Mouse (Mus musculus) midbrain, embryonic 15.5 days (tissue): ENCODE measurements at regions not wholly inside any gene's neighbourhood (a gene's known extent, or its start where the extent isn't known, plus 50 kb on each side); places are given as distances from the start of the nearest gene placed in this dataset.

Experiments
- ATAC-seq: fragments of 200-750 bp; cut with Nextera tagmentation; replicated peaks from 2 replicates; pipeline ENCODE4 v1.8.0; 2017; ENCODE audit warnings: moderate TSS enrichment
- H3K27ac ChIP-seq: fragments of 300-500 bp; sonication (generic); 2 replicates; pipeline ENCODE4 v1.5.1; 2015; ENCODE audit warnings: mild to moderate bottlenecking, inconsistent platforms
- H3K27me3 ChIP-seq: fragments of 300-500 bp; sonication (generic); replicated peaks from 2 replicates; pipeline ENCODE4 v1.6.1; 2015; ENCODE audit warnings: inconsistent platforms
- H3K36me3 ChIP-seq: fragments of 300-500 bp; sonication (generic); replicated peaks from 2 replicates; pipeline ENCODE4 v1.6.1; 2015; ENCODE audit warnings: inconsistent platforms
- H3K4me1 ChIP-seq: fragments of 300-500 bp; sonication (generic); 2 replicates; pipeline ENCODE4 v1.6.1; 2015; ENCODE audit warnings: inconsistent platforms
- H3K4me2 ChIP-seq: fragments of 300-500 bp; sonication (generic); 2 replicates; pipeline ENCODE4 v1.6.1; 2015; ENCODE audit warnings: inconsistent platforms, mild to moderate bottlenecking, moderate library complexity
- H3K4me3 ChIP-seq: fragments of 300-500 bp; sonication (generic); 2 replicates; pipeline ENCODE4 v1.5.1; 2015; ENCODE audit warnings: mild to moderate bottlenecking, inconsistent platforms
- H3K9ac ChIP-seq: fragments of 300-500 bp; sonication (generic); 2 replicates; pipeline ENCODE4 v1.6.1; 2015; ENCODE audit warnings: mild to moderate bottlenecking, inconsistent platforms
- H3K9me3 ChIP-seq: fragments of 300-500 bp; sonication (generic); 2 replicates; pipeline ENCODE4 v1.6.1; 2016; ENCODE audit warnings: inconsistent platforms
- WGBS: fragments of 180-500 bp; shearing (Covaris S2); methylation state at CpG from one replicate; pipeline ENCODE4 v1.1.7; 2015; ENCODE audit warnings: mixed read lengths; 5-methylcytosine and 5-hydroxymethylcytosine counted together

DNA sequence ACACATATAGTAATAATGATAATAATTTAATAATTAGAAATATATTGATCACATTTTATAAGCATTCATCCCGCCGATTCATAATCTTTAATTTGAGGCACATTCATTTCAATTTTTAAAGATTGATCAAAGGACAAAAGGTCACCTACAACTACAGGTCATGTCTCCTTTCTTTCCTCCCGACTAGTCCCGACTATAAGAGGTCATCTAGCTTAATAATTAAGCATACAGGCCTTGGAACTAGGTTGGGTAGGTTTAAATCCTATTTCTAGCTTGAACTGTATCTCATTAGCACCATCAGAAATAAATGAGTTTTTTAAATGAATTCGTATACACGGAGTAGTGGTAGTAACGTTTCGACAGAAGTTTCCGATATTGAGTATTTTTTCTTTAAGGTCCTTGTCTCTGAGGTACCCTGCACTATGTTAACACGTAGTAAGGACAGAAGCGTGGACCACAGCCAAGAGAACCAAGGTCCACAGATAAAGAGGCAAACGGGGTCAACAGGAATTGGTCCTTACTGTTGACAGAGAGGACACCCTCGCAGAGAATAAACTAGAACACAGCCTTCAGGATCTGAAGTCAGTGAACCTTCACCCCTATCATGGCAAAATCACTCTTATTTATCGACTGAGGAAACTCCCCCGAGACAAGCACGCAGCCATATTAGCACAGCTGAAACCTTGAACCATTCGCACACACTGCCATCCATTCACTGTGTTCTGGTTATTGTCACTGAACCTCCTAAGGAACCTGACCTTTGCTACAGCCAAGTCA, 185.8 kb upstream of the Jmjd1c start:
- Histone ChIP-seq H3K27me3 (no peaks in the 10 kb centered on the region), H3K36me3 (no peaks in the 10 kb centered on the region), H3K4me3 (no peak overlapping the region), H3K27ac (no peak overlapping the region), H3K4me1 (peaks cover 8% of the 10 kb centered on the region), H3K9ac (no peak overlapping the region), H3K4me2 (no peak overlapping the region), H3K9me3 (no peaks in the 10 kb centered on the region)
- 77% methylated on average over 17 of the region's 17 CpGs for WGBS
- no peak for ATAC-seq

DNA sequence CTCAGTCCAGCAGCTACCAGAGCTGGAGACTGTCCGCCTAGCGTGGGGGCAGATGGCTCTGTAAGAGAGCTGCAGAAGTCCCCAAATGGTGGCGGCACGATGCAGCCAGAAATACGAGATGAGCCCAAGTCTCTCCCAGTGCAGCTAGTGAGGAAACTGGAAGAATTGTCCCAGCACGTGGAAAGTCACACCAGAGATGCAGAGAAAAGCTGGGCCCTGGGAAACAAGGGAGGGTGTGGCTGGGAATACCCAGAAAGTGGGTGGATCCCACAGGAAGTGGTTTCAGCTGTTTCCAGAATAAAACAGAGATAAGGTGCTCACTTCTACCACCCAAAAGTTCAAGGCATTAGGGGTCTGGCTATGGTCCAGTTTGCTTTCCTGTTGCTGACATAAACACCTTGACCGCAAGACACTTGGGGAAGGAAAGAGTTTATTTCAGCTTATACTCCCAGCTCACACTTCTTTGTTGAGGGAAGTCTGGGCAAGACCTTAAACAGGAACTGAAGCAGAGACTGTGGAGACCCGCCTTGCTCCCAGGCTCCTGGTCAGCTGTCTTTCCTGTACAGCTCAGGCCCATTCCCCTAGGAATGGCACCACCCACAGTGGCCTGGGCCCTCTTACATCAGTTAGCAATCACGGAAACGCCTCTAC, 184.5 kb upstream of the Jmjd1c start:
- Histone ChIP-seq H3K36me3 (no peaks in the 10 kb centered on the region), H3K4me3 (no peak overlapping the region), H3K27me3 (no peaks in the 10 kb centered on the region), H3K9ac (no peak overlapping the region), H3K27ac (no peak overlapping the region), H3K4me2 (no peak overlapping the region), H3K9me3 (no peaks in the 10 kb centered on the region), H3K4me1 (peaks cover 8% of the 10 kb centered on the region)
- no peak for ATAC-seq
- 65% methylated on average over 10 of the region's 10 CpGs for WGBS

DNA sequence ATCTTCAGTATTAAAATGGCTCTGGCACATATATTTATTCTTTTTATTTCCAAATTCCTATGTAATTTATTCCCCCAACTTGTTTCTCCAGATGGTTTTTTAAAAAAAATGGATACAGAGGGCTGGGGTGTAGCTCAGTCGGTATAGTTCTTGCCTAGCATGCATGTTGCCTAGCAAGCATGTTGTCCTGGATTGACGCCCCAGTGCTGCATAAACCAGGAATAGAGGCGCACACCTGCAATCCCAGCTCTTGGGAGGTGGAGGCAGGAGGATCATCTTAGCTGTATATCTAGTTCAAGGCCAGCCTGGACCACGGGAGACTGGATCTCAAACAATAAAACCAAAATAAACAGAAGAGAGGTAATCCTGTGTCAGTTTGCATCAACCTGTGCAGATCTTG, 183.5 kb upstream of the Jmjd1c start:
- Histone ChIP-seq H3K4me3 (no peak overlapping the region), H3K9me3 (no peaks in the 10 kb centered on the region), H3K4me1 (peaks cover 8% of the 10 kb centered on the region), H3K27ac (no peak overlapping the region), H3K27me3 (no peaks in the 10 kb centered on the region), H3K9ac (no peak overlapping the region), H3K36me3 (no peaks in the 10 kb centered on the region), H3K4me2 (no peak overlapping the region)
- WGBS = 85% methylated on average over 4 of the region's 4 CpGs
- no peak for ATAC-seq

GRCm38 (mm10) chr10:66913187-66913586, 182.7 kb upstream of the Jmjd1c start:
- no peak overlapping the region for H3K27ac ChIP-seq
- WGBS = 77% methylated on average over 14 of the region's 14 CpGs
- H3K9me3 ChIP-seq = no peaks in the 10 kb centered on the region
- H3K9ac ChIP-seq = no peak overlapping the region
- peaks cover 8% of the 10 kb centered on the region for H3K4me1 ChIP-seq
- no peak for ATAC-seq
- no peaks in the 10 kb centered on the region for H3K27me3 ChIP-seq
- H3K36me3 ChIP-seq = no peaks in the 10 kb centered on the region
- H3K4me2 ChIP-seq = no peak overlapping the region
- no peak overlapping the region for H3K4me3 ChIP-seq

DNA sequence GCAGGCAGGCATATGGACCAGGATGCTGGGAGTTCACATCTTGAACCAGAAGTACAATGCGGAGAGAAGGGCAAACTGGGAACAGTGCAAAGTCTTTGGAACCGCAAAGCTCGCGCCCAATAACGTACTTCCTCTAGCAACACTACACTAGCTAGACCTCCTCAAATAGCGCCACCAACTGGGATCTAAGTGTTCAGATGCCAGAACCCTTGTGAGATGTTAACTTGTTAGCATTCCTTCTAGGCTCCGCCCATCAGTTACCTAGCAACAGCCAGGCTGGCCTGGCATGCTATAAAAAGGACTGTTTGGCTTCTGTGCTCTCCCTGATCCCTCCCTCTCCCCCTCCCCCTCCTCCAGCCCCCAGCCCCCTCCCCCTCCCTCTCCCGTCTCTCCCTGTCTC, 182.3 kb upstream of the Jmjd1c start:
- no peaks in the 10 kb centered on the region for H3K9me3 ChIP-seq
- H3K27ac ChIP-seq = no peak overlapping the region
- 36% methylated on average over 8 of the region's 8 CpGs for WGBS
- no peak overlapping the region for H3K9ac ChIP-seq
- H3K36me3 ChIP-seq = no peaks in the 10 kb centered on the region
- H3K4me1 ChIP-seq = peaks cover 8% of the 10 kb centered on the region
- H3K4me3 ChIP-seq = no peak overlapping the region
- no peak overlapping the region for H3K4me2 ChIP-seq
- peak; percentile 65 for ATAC-seq
- no peaks in the 10 kb centered on the region for H3K27me3 ChIP-seq

DNA sequence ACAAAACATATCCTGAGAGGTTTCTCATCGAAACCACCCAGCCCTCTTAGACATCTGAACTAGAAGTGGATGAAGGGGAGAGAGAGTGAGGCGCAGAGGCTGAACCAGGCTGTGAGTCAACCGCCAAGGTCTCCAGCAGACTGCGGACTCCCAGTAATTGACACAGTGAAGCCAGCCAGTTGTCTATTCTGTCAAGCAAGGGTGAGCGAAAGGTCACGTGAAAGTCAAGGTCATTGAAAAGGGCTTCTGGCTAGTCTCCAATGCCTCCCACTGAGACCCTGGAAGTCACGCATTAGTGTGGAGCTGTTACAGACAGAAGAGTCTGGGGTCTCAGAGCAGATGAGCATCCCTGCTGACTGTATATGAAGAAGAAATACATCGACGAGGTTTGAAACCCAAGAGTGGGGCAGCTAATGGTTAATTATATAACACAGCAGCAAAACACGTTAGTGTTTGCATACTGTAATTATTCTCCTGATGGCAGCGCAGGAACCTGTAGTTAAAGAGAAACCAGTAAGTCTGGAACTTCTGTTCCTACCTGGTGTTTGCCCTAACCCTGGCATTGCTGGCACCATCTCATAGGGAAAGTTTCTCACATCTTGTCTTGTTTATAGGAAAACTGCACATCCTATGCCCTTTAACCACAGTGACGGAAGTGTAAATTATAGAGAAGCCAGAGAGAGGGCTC, 181.5 kb upstream of the Jmjd1c start:
- 0 out of 2 replicates have a peak, but pooled peaks have one; percentile 18 for ATAC-seq

DNA sequence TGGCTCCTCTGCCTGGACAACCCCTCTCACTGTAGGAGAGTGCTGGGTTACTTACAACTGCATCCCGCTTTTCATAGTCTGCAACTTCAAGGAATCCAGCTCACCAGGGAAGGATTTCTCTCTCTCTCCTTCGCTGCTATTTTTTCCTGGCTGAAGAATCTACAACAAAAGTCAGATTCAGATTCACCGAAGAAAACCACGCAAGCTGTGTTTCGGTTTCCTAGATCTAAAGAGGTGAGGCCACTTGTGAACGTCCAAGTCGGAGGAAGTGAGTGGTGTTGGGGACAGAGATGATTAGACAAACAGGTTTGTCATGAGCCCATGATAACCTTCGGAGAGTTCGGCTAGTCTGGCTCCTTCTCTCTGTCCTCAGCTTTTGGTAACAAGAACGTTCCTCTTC, 180.1 kb upstream of the Jmjd1c start:
- H3K4me1 ChIP-seq = peaks cover 27% of the 10 kb centered on the region
- H3K4me3 ChIP-seq = no peak overlapping the region
- H3K27ac ChIP-seq = no peak overlapping the region
- H3K27me3 ChIP-seq = no peaks in the 10 kb centered on the region
- no peak overlapping the region for H3K4me2 ChIP-seq
- no peak overlapping the region for H3K9ac ChIP-seq
- H3K36me3 ChIP-seq = no peaks in the 10 kb centered on the region
- no peaks in the 10 kb centered on the region for H3K9me3 ChIP-seq
- 86% methylated on average over 10 of the region's 10 CpGs for WGBS
- no peak for ATAC-seq

More for the DNA sequence above, 181.5 kb upstream of the Jmjd1c start:
- Histone ChIP-seq H3K9ac (no peak overlapping the region), H3K9me3 (no peaks in the 10 kb centered on the region), H3K27me3 (no peaks in the 10 kb centered on the region), H3K4me2 (no peak overlapping the region), H3K27ac (no peak overlapping the region), H3K4me3 (no peak overlapping the region), H3K4me1 (peaks cover 13% of the 10 kb centered on the region), H3K36me3 (no peaks in the 10 kb centered on the region)
- 32% methylated on average over 12 of the region's 12 CpGs for WGBS

DNA sequence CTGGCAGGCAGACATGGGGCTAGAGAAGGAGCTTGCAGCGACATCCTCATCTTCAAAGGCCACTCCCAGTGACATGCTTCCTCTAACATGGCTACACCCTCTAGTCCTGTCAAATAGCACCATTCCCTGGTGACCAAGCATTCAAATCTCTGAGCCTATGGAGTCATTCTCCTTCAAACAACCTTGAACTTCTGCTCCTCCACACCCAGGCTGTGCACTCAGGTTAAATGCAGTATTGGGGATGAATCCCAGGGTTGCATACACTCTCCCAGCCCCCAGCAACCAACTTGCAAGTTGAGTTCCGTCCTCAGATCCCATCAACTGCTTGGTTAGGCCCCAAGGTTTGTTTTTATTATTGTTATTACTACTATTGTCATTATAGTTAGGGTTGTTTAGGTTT, 178.2 kb upstream of the Jmjd1c start:
- Histone ChIP-seq H3K27ac (no peak overlapping the region), H3K4me1 (peaks cover 46% of the 10 kb centered on the region), H3K9ac (no peak overlapping the region), H3K4me3 (no peak overlapping the region), H3K27me3 (no peaks in the 10 kb centered on the region), H3K36me3 (no peaks in the 10 kb centered on the region), H3K9me3 (no peaks in the 10 kb centered on the region), H3K4me2 (no peak overlapping the region)
- no peak for ATAC-seq
- WGBS = 90% methylated on average over 2 of the region's 2 CpGs

DNA sequence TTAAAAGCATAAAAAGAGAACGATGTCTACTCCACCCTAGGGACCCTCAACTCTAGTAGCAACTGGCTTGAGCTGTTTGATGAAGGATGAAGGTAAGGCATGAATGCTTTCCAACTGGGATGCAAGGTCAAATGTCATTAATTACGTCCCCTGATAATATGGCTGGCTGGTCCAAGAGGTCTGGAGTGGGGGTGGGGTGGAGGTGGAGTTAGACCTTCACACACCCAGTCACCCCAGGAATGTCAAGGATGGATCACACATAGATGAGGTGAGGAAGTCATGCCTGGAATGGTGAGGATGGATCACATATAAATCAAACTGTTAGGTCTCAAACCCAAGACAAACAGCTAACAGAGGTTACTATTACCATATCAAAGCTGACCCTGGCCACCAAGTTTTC, 177.2 kb upstream of the Jmjd1c start:
- ATAC-seq = no peak
- Histone ChIP-seq H3K9ac (no peak overlapping the region), H3K36me3 (no peaks in the 10 kb centered on the region), H3K27me3 (no peaks in the 10 kb centered on the region), H3K4me2 (no peak overlapping the region), H3K27ac (no peak overlapping the region), H3K4me1 (peaks cover 49% of the 10 kb centered on the region), H3K9me3 (no peaks in the 10 kb centered on the region), H3K4me3 (no peak overlapping the region)
- 92% methylated on average over 2 of the region's 2 CpGs for WGBS

DNA sequence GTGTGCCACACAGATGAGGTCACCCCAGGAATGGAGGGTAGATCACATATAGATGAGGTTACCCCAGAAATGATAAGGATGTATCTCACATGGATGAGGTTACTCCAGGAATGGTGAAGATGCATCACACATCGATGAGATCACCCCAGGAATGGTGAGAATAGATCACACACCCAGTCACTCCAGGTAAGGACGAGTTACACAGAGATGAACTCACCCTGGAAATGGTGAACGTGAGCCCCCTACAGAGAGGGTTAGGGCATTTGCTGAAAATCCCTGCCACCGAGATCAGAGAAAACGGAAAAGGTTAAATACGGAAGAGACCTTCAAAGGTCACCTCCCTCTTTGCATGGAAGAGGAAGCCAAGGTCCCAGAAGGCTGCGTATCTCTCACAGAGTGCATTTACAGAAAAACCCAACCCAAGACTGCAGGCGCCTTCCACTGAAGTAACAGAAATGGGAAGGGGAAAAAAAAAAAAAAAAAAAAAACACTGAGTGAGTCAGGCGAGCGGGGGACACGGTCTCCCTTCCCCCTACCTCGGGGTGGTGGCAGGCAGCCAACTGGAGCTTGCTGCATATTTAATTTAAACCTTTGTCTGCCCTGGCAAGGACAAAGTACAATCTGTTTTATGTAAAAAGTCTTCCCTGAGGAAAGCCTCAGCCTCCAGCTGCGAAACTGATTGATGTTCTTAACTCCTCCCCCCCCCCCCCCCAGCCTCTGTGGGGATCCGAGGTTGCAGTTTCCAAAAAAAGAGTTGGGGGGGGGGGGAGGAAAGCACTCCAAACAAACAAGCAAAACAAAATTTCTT, 175.8 kb upstream of the Jmjd1c start:
- peak overlapping the region; percentile 81 for H3K27ac ChIP-seq
- peak overlapping the region; percentile 20 for H3K4me3 ChIP-seq
- under 1% methylated on average over 14 of the region's 14 CpGs for WGBS
- H3K4me1 ChIP-seq = peaks cover 41% of the 10 kb centered on the region
- ATAC-seq = peak; percentile 71
- H3K4me2 ChIP-seq = peak overlapping the region; percentile 41
- no peaks in the 10 kb centered on the region for H3K27me3 ChIP-seq
- H3K9ac ChIP-seq = peak overlapping the region; percentile 15; the same call in 1 of the 2 replicates
- H3K36me3 ChIP-seq = no peaks in the 10 kb centered on the region
- no peaks in the 10 kb centered on the region for H3K9me3 ChIP-seq

- Histone ChIP-seq H3K36me3 (no peaks in the 10 kb centered on the region), H3K4me2 (peak overlapping the region; percentile 41), H3K4me1 (peaks cover 41% of the 10 kb centered on the region), H3K4me3 (peak overlapping the region; percentile 20), H3K27ac (peak overlapping the region; percentile 81), H3K9ac (peak overlapping the region; percentile 15; the same call in 1 of the 2 replicates), H3K27me3 (no peaks in the 10 kb centered on the region), H3K9me3 (no peaks in the 10 kb centered on the region)
- 6% methylated on average over 27 of the region's 27 CpGs for WGBS
- peak; percentile 83 for ATAC-seq
Observed at GRCm38 (mm10) chr10:66920761-66921684, 174.9 kb upstream of the Jmjd1c start.
